Mouse (Mus musculus) forebrain, embryonic 12.5 days (tissue): ENCODE data around the gene Git2. TPM values are rescaled to one million over a fixed set of nuclear protein-coding genes. Genes with fewer than 3 reads are reported as not detected.
A peak's percentile ranks its signal among the peaks of the same experiment; 100 is the strongest.

Source experiments
- ATAC-seq: fragments of 200-750 bp; cut with Nextera tagmentation; 2 replicates; pipeline ENCODE4 v1.8.0; 2017; ENCODE audit warnings: moderate TSS enrichment; ENCODE audit not compliant: low FRiP score
- H3K27ac ChIP-seq: fragments of 300-500 bp; sonication (generic); 2 replicates; pipeline ENCODE4 v1.5.1; 2016; ENCODE audit warnings: mild to moderate bottlenecking
- H3K27me3 ChIP-seq: fragments of 300-500 bp; sonication (generic); 2 replicates; pipeline ENCODE4 v1.6.1; 2016; ENCODE audit warnings: mild to moderate bottlenecking
- H3K36me3 ChIP-seq: fragments of 300-500 bp; sonication (generic); replicated peaks from 2 replicates; pipeline ENCODE4 v1.6.1; 2016; ENCODE audit warnings: mild to moderate bottlenecking
- H3K4me1 ChIP-seq: fragments of 300-500 bp; sonication (generic); 2 replicates; pipeline ENCODE4 v1.6.1; 2016
- H3K4me2 ChIP-seq: fragments of 300-500 bp; sonication (generic); 2 replicates; pipeline ENCODE4 v1.6.1; 2016; ENCODE audit warnings: mild to moderate bottlenecking, moderate library complexity
- H3K4me3 ChIP-seq: fragments of 300-500 bp; sonication (generic); replicated peaks from 2 replicates; pipeline ENCODE4 v1.5.1; 2016; ENCODE audit warnings: mild to moderate bottlenecking
- H3K9ac ChIP-seq: fragments of 300-500 bp; sonication (generic); 2 replicates; pipeline ENCODE4 v1.6.1; 2016; ENCODE audit warnings: mild to moderate bottlenecking
- H3K9me3 ChIP-seq: fragments of 300-500 bp; sonication (generic); 2 replicates; pipeline ENCODE4 v1.6.1; 2016
- WGBS: fragments of 180-500 bp; shearing (Covaris S2); methylation state at CpG from one replicate; pipeline ENCODE4 v1.1.7; 2016; 5-methylcytosine and 5-hydroxymethylcytosine counted together
- polyA plus RNA-seq: library from polyadenylated mRNA; unstranded; fragments of >200 nt; fragmentation: Nextera tagmentation; extraction: Ambion mirVana; gene quantifications from 2 replicates; pipeline ENCODE4 v1.2.1, GENCODE M21; 2016

The Git2 gene
- polyA plus RNA-seq, result 43.0 and 50.4 TPM in 2 replicates

GRCm38 (mm10) chr5:114775056-114775979, at the start of gene Git2:
TSS of gene Git2 (minus strand) at chr5:114775517.
- H3K4me1 ChIP-seq, result peaks cover 41% of the 10 kb centered on the region
- peak within 1 kb of the TSS; percentile 98 for H3K9ac ChIP-seq
- peak within 1 kb of the TSS; percentile 99 for H3K4me3 ChIP-seq
- under 1% methylated on average over 49 of the region's 63 CpGs for WGBS
- no peaks in the 10 kb centered on the region for H3K9me3 ChIP-seq
- peak within 1 kb of the TSS; percentile 92 for H3K27ac ChIP-seq
- H3K36me3 ChIP-seq, result no peaks in the 10 kb centered on the region
- no peaks in the 10 kb centered on the region for H3K27me3 ChIP-seq
- peak within 1 kb of the TSS; percentile 87 for H3K4me2 ChIP-seq
- peak; percentile 1; the same call in 1 of the 2 replicates for ATAC-seq

DNA sequence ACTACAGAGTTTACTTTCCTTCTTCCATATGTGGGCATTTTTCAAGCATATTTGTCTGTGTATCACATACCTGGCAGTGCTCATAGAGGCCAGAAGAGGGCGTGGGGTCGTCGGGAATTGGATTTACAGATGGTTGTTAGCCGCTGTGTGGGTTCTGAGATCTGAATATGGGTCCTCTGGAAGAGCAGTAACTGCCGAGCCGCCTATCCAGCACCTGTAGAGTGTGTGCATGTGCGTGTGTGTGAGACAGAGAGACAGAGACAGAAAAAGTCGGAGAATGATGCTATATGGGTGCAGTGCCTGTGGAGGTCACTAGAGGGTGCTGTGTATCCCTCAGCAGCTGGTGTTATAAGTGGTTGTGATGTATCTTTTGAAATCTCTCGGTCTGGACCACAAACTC, 48.9 kb upstream of the Git2 start:
- Histone ChIP-seq H3K4me1 (peaks cover 8% of the 10 kb centered on the region), H3K4me3 (0 out of 2 replicates have a peak overlapping the region, but pooled peaks have one; percentile 7), H3K9me3 (no peaks in the 10 kb centered on the region), H3K27me3 (no peaks in the 10 kb centered on the region), H3K27ac (no peak overlapping the region), H3K9ac (no peak overlapping the region), H3K4me2 (peak overlapping the region; percentile 31; the same call in 1 of the 2 replicates), H3K36me3 (peaks cover 8% of the 10 kb centered on the region; the same call in 1 of the 2 replicates)
- WGBS, result 17% methylated on average over 9 of the region's 9 CpGs
- ATAC-seq, result peak; percentile 21; the same call in 1 of the 2 replicates

- ATAC-seq, result peak; percentile 82
- Histone ChIP-seq H3K27ac (peak within 1 kb of the TSS; percentile 85), H3K27me3 (no peaks in the 10 kb centered on the region), H3K9me3 (no peaks in the 10 kb centered on the region), H3K4me3 (peak within 1 kb of the TSS; percentile 86), H3K4me1 (peaks cover 8% of the 10 kb centered on the region), H3K36me3 (peaks cover 8% of the 10 kb centered on the region; the same call in 1 of the 2 replicates), H3K9ac (peak within 1 kb of the TSS; percentile 86), H3K4me2 (peak within 1 kb of the TSS; percentile 54)
- WGBS, result 8% methylated on average over 52 of the region's 53 CpGs
Observed at GRCm38 (mm10) chr5:114822796-114823688, 47.7 kb upstream of the Git2 start, which contains the start of gene 1500011B03Rik. TSS of gene 1500011B03Rik (minus strand) at chr5:114823468.

DNA sequence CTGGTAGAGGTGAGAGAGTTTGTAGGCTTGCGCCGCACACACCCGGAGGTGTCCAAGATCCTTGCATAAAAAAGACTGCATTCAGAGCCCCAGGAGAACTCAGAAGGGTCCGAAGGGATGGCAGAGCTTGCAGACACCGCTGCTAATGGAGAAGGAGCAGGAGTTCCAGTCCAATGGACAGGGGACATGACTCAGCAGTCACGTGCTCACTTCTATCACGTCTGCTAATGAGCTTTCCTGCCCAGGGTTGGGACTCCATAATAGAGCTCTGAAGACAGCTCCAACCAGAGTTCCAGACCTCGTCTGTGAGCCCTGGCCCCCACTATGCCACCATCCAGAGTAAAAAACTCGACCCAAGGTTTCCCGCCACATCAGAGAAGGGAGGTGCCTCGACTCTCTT, 42.8 kb upstream of the Git2 start:
- Histone ChIP-seq H3K27me3 (no peaks in the 10 kb centered on the region), H3K36me3 (peaks cover 8% of the 10 kb centered on the region; the same call in 1 of the 2 replicates), H3K4me2 (no peak overlapping the region), H3K4me1 (peaks cover 5% of the 10 kb centered on the region; the same call in 1 of the 2 replicates), H3K9ac (no peak overlapping the region), H3K27ac (no peak overlapping the region), H3K9me3 (no peaks in the 10 kb centered on the region), H3K4me3 (no peak overlapping the region)
- WGBS, result 76% methylated on average over 11 of the region's 11 CpGs
- no peak for ATAC-seq

DNA sequence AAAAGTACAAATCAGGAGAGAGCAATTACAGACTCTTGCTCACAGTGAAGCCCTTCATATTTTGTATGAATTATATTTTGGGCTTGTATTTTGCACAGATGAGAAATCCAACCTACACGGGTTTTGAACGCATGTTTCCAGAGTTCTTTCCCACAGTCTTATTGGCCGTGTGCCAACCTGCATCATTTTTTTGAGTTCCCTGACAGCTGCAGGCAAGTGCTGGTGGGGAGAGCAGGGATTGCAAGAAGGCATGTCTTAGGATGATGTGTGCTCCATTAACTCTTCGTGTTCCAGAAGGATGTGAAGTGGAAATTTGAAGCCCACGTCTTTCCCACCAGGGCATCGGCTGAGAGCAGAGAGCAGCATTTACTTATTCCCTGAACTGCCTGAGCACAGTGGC, 41.3 kb upstream of the Git2 start:
- Histone ChIP-seq H3K9me3 (no peaks in the 10 kb centered on the region), H3K4me3 (no peak overlapping the region), H3K27me3 (no peaks in the 10 kb centered on the region), H3K27ac (no peak overlapping the region), H3K36me3 (peaks cover 2% of the 10 kb centered on the region; the same call in 1 of the 2 replicates), H3K4me2 (no peak overlapping the region), H3K4me1 (peaks cover 10% of the 10 kb centered on the region), H3K9ac (no peak overlapping the region)
- no peak for ATAC-seq
- WGBS, result 71% methylated on average over 6 of the region's 6 CpGs

DNA sequence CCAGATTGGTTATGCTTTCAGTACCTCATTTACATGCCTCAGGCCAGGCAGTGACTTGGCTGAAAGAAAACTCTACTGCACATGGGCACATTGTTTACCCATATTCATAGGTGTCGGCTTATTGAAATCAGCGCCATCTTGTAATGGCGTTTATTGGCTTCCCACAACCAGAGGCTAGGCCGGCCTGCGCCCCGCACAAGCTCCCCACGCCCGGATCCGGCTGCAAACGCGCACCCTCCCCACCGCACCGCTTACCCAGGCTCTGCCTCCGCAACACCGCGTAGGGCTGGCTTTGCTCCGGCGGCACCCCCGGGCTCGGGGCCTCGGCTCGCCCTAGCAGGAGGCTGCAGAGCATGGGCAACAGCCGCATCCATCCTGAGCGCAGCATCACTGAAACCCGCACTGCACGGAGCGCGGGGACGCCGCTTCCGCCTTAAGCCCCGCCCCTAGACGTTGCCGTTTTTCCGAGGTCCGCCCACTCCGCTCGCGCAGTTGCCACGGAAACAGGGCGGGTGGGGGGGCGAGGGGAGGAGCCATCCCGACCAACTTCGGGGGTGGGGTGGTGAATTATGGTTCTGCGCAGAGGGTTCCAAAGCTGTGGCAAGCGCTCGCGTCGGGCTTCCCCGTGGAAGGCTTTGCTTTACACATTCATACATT, 38.3 kb upstream of the Git2 start:
- peak overlapping the region; percentile 91 for H3K4me3 ChIP-seq
- H3K9me3 ChIP-seq, result no peaks in the 10 kb centered on the region
- ATAC-seq, result peak; percentile 98
- H3K4me2 ChIP-seq, result peak overlapping the region; percentile 55
- peaks cover 21% of the 10 kb centered on the region for H3K36me3 ChIP-seq
- H3K4me1 ChIP-seq, result peaks cover 18% of the 10 kb centered on the region
- H3K27me3 ChIP-seq, result no peaks in the 10 kb centered on the region
- H3K9ac ChIP-seq, result peak overlapping the region; percentile 85
- WGBS, result under 1% methylated on average over 46 of the region's 50 CpGs
- H3K27ac ChIP-seq, result peak overlapping the region; percentile 95

DNA sequence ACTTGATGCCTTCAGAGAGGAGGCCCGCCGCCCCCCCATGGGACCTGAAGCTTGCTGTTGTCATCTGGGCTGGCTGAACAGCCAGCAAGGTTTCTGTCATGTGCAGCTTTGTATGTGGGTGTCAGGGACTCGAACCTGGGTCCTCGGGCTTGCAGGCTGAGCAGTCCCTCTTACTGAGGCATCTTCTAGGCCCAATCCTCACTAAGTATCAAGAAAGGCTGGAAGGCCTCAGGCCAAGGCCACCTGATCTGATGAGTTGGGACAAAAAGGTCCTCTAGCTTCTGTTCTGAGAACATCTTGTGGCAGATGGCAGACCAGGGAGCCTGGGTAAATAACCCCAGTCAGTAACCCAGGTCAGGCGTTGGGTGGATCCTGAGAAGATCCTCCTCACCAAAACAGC, 34.5 kb upstream of the Git2 start:
- H3K4me1 ChIP-seq, result peaks cover 23% of the 10 kb centered on the region

DNA sequence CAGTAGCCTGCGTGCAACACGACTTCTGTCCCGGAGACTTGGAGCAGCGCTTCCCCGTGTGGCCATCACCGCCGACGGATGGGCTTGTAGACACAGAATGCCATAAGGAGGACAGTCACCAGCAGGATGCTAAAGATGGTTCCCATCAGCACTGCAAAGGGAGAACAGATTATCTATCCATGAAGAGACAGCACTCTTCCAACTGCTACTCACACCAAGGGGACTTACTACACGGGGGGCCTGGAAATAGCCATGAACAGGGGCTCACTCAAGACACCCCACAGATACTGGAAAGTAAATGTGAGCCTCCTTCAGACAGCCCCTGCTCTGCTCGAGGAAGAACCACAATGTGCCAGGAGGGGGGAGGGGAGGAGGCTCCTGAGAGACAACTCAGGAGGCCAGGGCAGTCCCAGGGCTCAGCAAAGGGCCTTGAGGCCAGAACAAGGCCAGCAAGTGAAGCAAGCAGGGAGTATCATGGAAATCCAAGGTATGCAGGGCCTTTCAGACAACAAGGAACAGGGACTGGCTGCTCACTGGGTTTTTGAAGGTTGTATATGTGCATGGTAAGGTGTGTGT, 34.0 kb upstream of the Git2 start:
- H3K4me1 ChIP-seq, result peaks cover 24% of the 10 kb centered on the region
- no peak overlapping the region for H3K27ac ChIP-seq
- H3K4me2 ChIP-seq, result no peak overlapping the region
- H3K9me3 ChIP-seq, result no peaks in the 10 kb centered on the region
- no peaks in the 10 kb centered on the region for H3K27me3 ChIP-seq
- no peak overlapping the region for H3K4me3 ChIP-seq
- no peak for ATAC-seq
- 87% methylated on average over 10 of the region's 10 CpGs for WGBS
- peaks cover 63% of the 10 kb centered on the region for H3K36me3 ChIP-seq
- no peak overlapping the region for H3K9ac ChIP-seq

More for the DNA sequence above, 34.5 kb upstream of the Git2 start:
- Histone ChIP-seq H3K4me3 (no peak overlapping the region), H3K9me3 (no peaks in the 10 kb centered on the region), H3K27me3 (no peaks in the 10 kb centered on the region), H3K9ac (no peak overlapping the region), H3K27ac (no peak overlapping the region), H3K4me2 (no peak overlapping the region), H3K36me3 (peaks cover 57% of the 10 kb centered on the region)
- WGBS, result 93% methylated on average over 5 of the region's 5 CpGs
- no peak for ATAC-seq

DNA sequence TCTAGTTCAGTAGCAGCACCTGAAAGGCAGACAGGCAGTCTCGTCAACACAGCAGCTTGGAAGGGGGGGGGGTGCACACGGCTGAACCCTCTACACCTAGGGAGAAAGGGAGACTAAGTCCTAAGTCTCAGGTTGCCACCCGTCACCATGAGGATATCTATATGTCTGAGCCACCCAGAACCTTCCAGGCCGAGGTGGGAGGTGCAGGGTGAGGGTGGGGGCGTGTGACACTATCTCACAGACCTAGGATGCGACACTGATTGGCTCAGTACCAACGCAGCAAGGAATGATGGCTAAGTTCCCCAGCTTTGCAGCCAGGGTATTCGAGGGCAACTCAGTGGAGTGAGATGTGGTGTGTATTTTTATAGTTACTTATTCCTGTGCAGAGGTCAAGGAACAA, 33.1 kb upstream of the Git2 start:
- H3K9ac ChIP-seq, result no peak overlapping the region
- H3K36me3 ChIP-seq, result peaks cover 72% of the 10 kb centered on the region
- H3K4me2 ChIP-seq, result no peak overlapping the region
- H3K27ac ChIP-seq, result no peak overlapping the region
- H3K27me3 ChIP-seq, result no peaks in the 10 kb centered on the region
- H3K4me1 ChIP-seq, result peaks cover 24% of the 10 kb centered on the region
- H3K4me3 ChIP-seq, result no peak overlapping the region
- no peak for ATAC-seq
- WGBS, result 90% methylated on average over 8 of the region's 8 CpGs
- no peaks in the 10 kb centered on the region for H3K9me3 ChIP-seq

- Histone ChIP-seq H3K36me3 (peaks cover 77% of the 10 kb centered on the region), H3K9ac (no peak overlapping the region), H3K4me1 (peaks cover 24% of the 10 kb centered on the region), H3K27me3 (no peaks in the 10 kb centered on the region), H3K27ac (0 out of 2 replicates have a peak overlapping the region, but pooled peaks have one; percentile 2), H3K4me2 (no peak overlapping the region), H3K9me3 (no peaks in the 10 kb centered on the region), H3K4me3 (no peak overlapping the region)
- WGBS, result 72% methylated on average over 6 of the region's 6 CpGs
- no peak for ATAC-seq
Observed at GRCm38 (mm10) chr5:114807893-114808292, 32.6 kb upstream of the Git2 start.

- WGBS, result 30% methylated on average over 8 of the region's 8 CpGs
- H3K4me3 ChIP-seq, result no peak overlapping the region
- H3K4me1 ChIP-seq, result peaks cover 19% of the 10 kb centered on the region
- no peaks in the 10 kb centered on the region for H3K27me3 ChIP-seq
- no peaks in the 10 kb centered on the region for H3K9me3 ChIP-seq
- H3K9ac ChIP-seq, result no peak overlapping the region
- no peak for ATAC-seq
- H3K27ac ChIP-seq, result 0 out of 2 replicates have a peak overlapping the region, but pooled peaks have one; percentile 8
- peaks cover 81% of the 10 kb centered on the region for H3K36me3 ChIP-seq
- H3K4me2 ChIP-seq, result no peak overlapping the region
Observed at GRCm38 (mm10) chr5:114807468-114807867, 32.2 kb upstream of the Git2 start.
